In the genomic region with DNA sequence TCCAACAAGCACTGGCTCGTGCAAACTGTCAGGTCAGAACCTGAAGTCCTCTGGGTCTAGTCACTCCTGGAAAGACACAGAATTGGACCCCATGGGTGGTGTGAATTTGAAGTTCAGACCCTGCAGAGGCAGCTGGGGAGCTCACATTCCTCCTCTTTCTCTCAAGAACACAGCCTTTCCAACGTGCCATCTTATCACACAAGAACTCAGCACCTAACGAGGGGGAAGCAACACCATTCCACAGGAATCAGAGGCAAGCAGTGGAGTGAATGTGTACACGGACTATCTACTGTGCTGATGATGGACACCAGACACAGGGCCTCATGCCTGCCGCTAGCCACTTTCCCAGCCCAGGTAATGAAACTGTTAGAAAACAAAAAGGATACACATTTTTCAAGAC, we compare ENCODE assay signal across 10 mouse cellular contexts. TPM values are rescaled to one million over a fixed set of nuclear protein-coding genes. Genes with fewer than 3 reads are reported as not detected.
A peak's percentile ranks its signal among the peaks of the same experiment; 100 is the strongest.
DNase-seq lines count a peak whose midpoint lies in the region; ATAC-seq and TF ChIP-seq lines count a peak whose summit lies in the region.
"Had no signal": no experiment of that assay in that cellular context is flagged by ENCODE, and none has a peak within 500 bp of the region (broad histone marks: within the 10 kb centered on the region; RNA-seq: fewer than 3 reads in every experiment).

No protein-coding gene starts in this region.

- peak overlapping the region; percentile 96 for H3K4me3 ChIP-seq in gastrocnemius, adult 2 months
- H3K4me3 ChIP-seq in liver, adult 2 months (ENCODE audit: insufficient read depth, low read depth, low read length): no peak overlapping the region
- H3K4me3 ChIP-seq in embryonic facial prominence, embryonic 15.5 days (replicated peaks): peak overlapping the region; percentile 72
- H3K4me3 ChIP-seq in liver, embryonic 16.5 days (ENCODE audit: low read depth, low read length): peak overlapping the region; percentile 94

- H3K27me3 ChIP-seq in liver, adult 2 months (ENCODE audit: control insufficient read depth, insufficient read depth, low read length): no peaks in the 10 kb centered on the region
- H3K27me3 ChIP-seq in embryonic facial prominence, embryonic 15.5 days: no peaks in the 10 kb centered on the region
- no peaks in the 10 kb centered on the region for H3K27me3 ChIP-seq in liver, embryonic 16.5 days (ENCODE audit: control insufficient read depth, insufficient read depth, low read depth, low read length)

- no peak overlapping the region for H3K27ac ChIP-seq in gastrocnemius, adult 2 months
- no peak overlapping the region for H3K27ac ChIP-seq in liver, adult 2 months (replicated peaks; ENCODE audit: insufficient read depth, low read depth, low read length)
- no peak overlapping the region for H3K27ac ChIP-seq in embryonic facial prominence, embryonic 15.5 days (replicated peaks)
- no peak overlapping the region for H3K27ac ChIP-seq in liver, embryonic 16.5 days (ENCODE audit: low read length)

- intact Hi-C loops in gastrocnemius, adult 2 months (cut with DNase I): loop anchor here (5.0 kb wide), 1 partner anchor 69 kb away; a partner anchor contains a TSS
- intact Hi-C loops in gastrocnemius, postnatal 14 days (cut with DNase I; ENCODE audit: low total_unique reads): no loop called here

- 54% methylated on average over 5 of the region's 5 CpGs for WGBS in liver, adult 2 months
- 61% methylated on average over 5 of the region's 5 CpGs for WGBS in embryonic facial prominence, embryonic 15.5 days
- WGBS in liver, embryonic 16.5 days (ENCODE audit: insufficient replicate concordance): 55% methylated on average over 5 of the region's 5 CpGs

- no peak for ATAC-seq in embryonic facial prominence, embryonic 15.5 days (ENCODE audit: insufficient number of reproducible peaks, low FRiP score, low TSS enrichment, low read depth)
- no peak for ATAC-seq in liver, embryonic 16.5 days (ENCODE audit: low read depth)
- ATAC-seq: lung, postnatal 0 days had no signal

- peaks cover 10% of the 10 kb centered on the region for H3K4me1 ChIP-seq in liver, adult 2 months (ENCODE audit: control insufficient read depth, insufficient read depth, low read length)
- H3K4me1 ChIP-seq in embryonic facial prominence, embryonic 15.5 days: peaks cover 18% of the 10 kb centered on the region
- H3K4me1 ChIP-seq in liver, embryonic 16.5 days (ENCODE audit: control insufficient read depth, low read depth, low read length): peaks cover 17% of the 10 kb centered on the region

- no peaks in the 10 kb centered on the region for H3K9me3 ChIP-seq in embryonic facial prominence, embryonic 15.5 days (replicated peaks)
- H3K9me3 ChIP-seq in liver, embryonic 16.5 days (replicated peaks; ENCODE audit: control insufficient read depth, low read length): no peaks in the 10 kb centered on the region

- H3K4me2 ChIP-seq in embryonic facial prominence, embryonic 15.5 days (replicated peaks): peak overlapping the region; percentile 83
- peak overlapping the region; percentile 99 for H3K4me2 ChIP-seq in liver, embryonic 16.5 days (ENCODE audit: low read depth, low read length)

- no peak for DNase-seq in gastrocnemius, adult 2 months
- DNase-seq in gastrocnemius, postnatal 14 days: no peak
- DNase-seq in liver, adult 2 months (ENCODE audit: extremely low read depth, low read depth, low spot score): no peak
- no peak for DNase-seq in liver
- DNase-seq in embryo, embryonic 9.5 days (ENCODE audit: extremely low spot score): no peak
- no peak for DNase-seq in cerebellum, postnatal 36 days
- DNase-seq: B cell, adult 2 months had no signal

- TF ChIP-seq POLR2A in liver, adult 2 months (IDR thresholded peaks at IDR 0.05; ENCODE audit: extremely low read depth, insufficient read depth, low read length): no peak

- H3K9ac ChIP-seq in liver, adult 2 months (ENCODE audit: low read depth, low read length): peak overlapping the region; percentile 25; the same call in 1 of the 2 replicates
- H3K9ac ChIP-seq in embryonic facial prominence, embryonic 15.5 days: peak overlapping the region; percentile 9; the same call in 1 of the 2 replicates
- H3K9ac ChIP-seq in liver, embryonic 16.5 days (ENCODE audit: low read depth, low read length): peak overlapping the region; percentile 5

- peaks cover 42% of the 10 kb centered on the region for H3K36me3 ChIP-seq in liver, adult 2 months (ENCODE audit: control insufficient read depth, insufficient read depth, low read length)
- H3K36me3 ChIP-seq in embryonic facial prominence, embryonic 15.5 days: peaks cover 44% of the 10 kb centered on the region
- peaks cover 41% of the 10 kb centered on the region for H3K36me3 ChIP-seq in liver, embryonic 16.5 days (ENCODE audit: control insufficient read depth, insufficient read depth)

- no peak for TF ChIP-seq CTCF in gastrocnemius, adult 2 months (IDR thresholded peaks at IDR 0.05)
- no peak for TF ChIP-seq CTCF in liver, adult 2 months (IDR thresholded peaks at IDR 0.05; ENCODE audit: low read depth, low read length)

- H3K79me2 ChIP-seq in liver, adult 2 months (ENCODE audit: control insufficient read depth, insufficient read depth, low read length): peaks cover 22% of the 10 kb centered on the region; the same call in 1 of the 2 replicates

RNA-seq across cellular contexts. Expression of a gene that starts 2.0 kb away (rescaled TPM):
- total RNA-seq in gastrocnemius, adult 2 months (2021): 10 to 100 TPM; 17.7 to 23.3 TPM
- 10 to 100 TPM; 35.5 to 46.6 TPM for total RNA-seq in gastrocnemius, postnatal 14 days (2021)
- 145 and 183 TPM in 2 replicates for total RNA-seq in liver, adult 2 months (2014; rRNA removed)
- polyA plus RNA-seq in liver, adult 2 months (2012; rRNA removed): 255 and 340 TPM in 2 replicates
- 278 and 279 TPM in 2 replicates for polyA plus RNA-seq in embryonic facial prominence, embryonic 15.5 days (2015; fragmentation: Nextera tagmentation; extraction: Ambion mirVana)
- polyA plus RNA-seq in liver, embryonic 16.5 days (2015; fragmentation: Nextera tagmentation; extraction: Ambion mirVana): 132 and 138 TPM in 2 replicates

RNA-seq across cellular contexts. Expression of a gene that starts 51.5 kb away (rescaled TPM):
- total RNA-seq in gastrocnemius, adult 2 months (2021): 10 to 100 TPM; 20.2 to 21.9 TPM
- total RNA-seq in gastrocnemius, postnatal 14 days (2021): 10 to 100 TPM; 23.3 to 26.5 TPM
- total RNA-seq in liver, adult 2 months (2014; rRNA removed): 17.5 and 21.1 TPM in 2 replicates
- 13.9 and 14.0 TPM in 2 replicates for polyA plus RNA-seq in liver, adult 2 months (2012; rRNA removed)
- polyA plus RNA-seq in embryonic facial prominence, embryonic 15.5 days (2015; fragmentation: Nextera tagmentation; extraction: Ambion mirVana): 131 and 134 TPM in 2 replicates
- 58.1 and 62.3 TPM in 2 replicates for polyA plus RNA-seq in liver, embryonic 16.5 days (2015; fragmentation: Nextera tagmentation; extraction: Ambion mirVana)
